Mouse (Mus musculus) urinary bladder, postnatal 14 days (tissue): ENCODE measurements around the gene Grin2d.

Experiments used
- DNase-seq: peaks from one replicate; pipeline ENCODE4 v3.0.0; 2021; ENCODE audit warnings: low spot score

The Grin2d gene

GRCm38 (mm10) chr7:45897258-45897757 is 19.1 kb upstream of the Grin2d start:
- peak; percentile 61 for DNase-seq

GRCm38 (mm10) chr7:45896517-45897257 is 18.5 kb upstream of the Grin2d start, which contains the start of the genes Syngr4 and Tmem143:
Gene Syngr4, minus strand, starts transcription at chr7:45896714.
Gene Tmem143, plus strand, starts transcription at chr7:45896941.
- DNase-seq: peak; percentile 96

- no peak for DNase-seq
Measured at GRCm38 (mm10) chr7:45895931-45896516, 17.8 kb upstream of the Grin2d start.

- no peak for DNase-seq
Measured at GRCm38 (mm10) chr7:45892651-45893050, 14.5 kb upstream of the Grin2d start.

GRCm38 (mm10) chr7:45887246-45887645 is 9.1 kb upstream of the Grin2d start:
- no peak for DNase-seq

GRCm38 (mm10) chr7:45881011-45881410 is 2.8 kb upstream of the Grin2d start:
- no peak for DNase-seq

- DNase-seq: no peak
Measured at GRCm38 (mm10) chr7:45880531-45880930, 2.4 kb upstream of the Grin2d start.

- DNase-seq: no peak
Measured at GRCm38 (mm10) chr7:45876895-45877294, 1.3 kb downstream of the Grin2d start.

- peak; percentile 61 for DNase-seq
Measured at GRCm38 (mm10) chr7:45873061-45873947, 4.9 kb downstream of the Grin2d start.

GRCm38 (mm10) chr7:45872624-45873023 is 5.6 kb downstream of the Grin2d start, which contains the start of gene Kdelr1:
Gene Kdelr1, plus strand, starts transcription at chr7:45872772.
- peak; percentile 90 for DNase-seq

GRCm38 (mm10) chr7:45870282-45871058 is 7.7 kb downstream of the Grin2d start:
- no peak for DNase-seq

- no peak for DNase-seq
Measured at GRCm38 (mm10) chr7:45869787-45870186, 8.4 kb downstream of the Grin2d start.

- DNase-seq: no peak
Measured at GRCm38 (mm10) chr7:45869107-45869670, 9.0 kb downstream of the Grin2d start.

GRCm38 (mm10) chr7:45867871-45868270 is 10.3 kb downstream of the Grin2d start:
- no peak for DNase-seq

GRCm38 (mm10) chr7:45865925-45866910 is 12.0 kb downstream of the Grin2d start:
- DNase-seq: peak; percentile 93

- DNase-seq: no peak
Measured at GRCm38 (mm10) chr7:45864435-45864834, 13.7 kb downstream of the Grin2d start.

GRCm38 (mm10) chr7:45862804-45863203 is 15.4 kb downstream of the Grin2d start:
- DNase-seq: no peak

- no peak for DNase-seq
Measured at GRCm38 (mm10) chr7:45859008-45859407, 19.2 kb downstream of the Grin2d start.

- DNase-seq: no peak
Measured at GRCm38 (mm10) chr7:45856950-45857901, 21.0 kb downstream of the Grin2d start.
